Mouse (Mus musculus) neural tube, embryonic 10.5 days (tissue): ENCODE measurements around the gene Itih5.

Experiments
- DNase-seq: peaks from one replicate; pipeline ENCODE4 v3.0.0-alpha.2; 2017; ENCODE audit warnings: low spot score; ENCODE audit errors: extremely low spot score

The Itih5 gene

GRCm38 (mm10) chr2:10260109-10260508 is 106.7 kb downstream of the Itih5 start:
- no peak for DNase-seq

GRCm38 (mm10) chr2:10261337-10261736 is 108.0 kb downstream of the Itih5 start:
- no peak for DNase-seq

- no peak for DNase-seq
These were observed 109.4 kb downstream of the Itih5 start for GRCm38 (mm10) chr2:10262722-10263121.

GRCm38 (mm10) chr2:10263909-10264489 is 110.6 kb downstream of the Itih5 start:
- DNase-seq = no peak

GRCm38 (mm10) chr2:10265881-10266280 is 112.5 kb downstream of the Itih5 start:
- DNase-seq = no peak

- DNase-seq = no peak
These were observed 119.3 kb downstream of the Itih5 start for GRCm38 (mm10) chr2:10272604-10273115.

- no peak for DNase-seq
These were observed 120.2 kb downstream of the Itih5 start for GRCm38 (mm10) chr2:10273541-10274050.

GRCm38 (mm10) chr2:10276194-10276593 is 122.8 kb downstream of the Itih5 start:
- peak; percentile 54 for DNase-seq

GRCm38 (mm10) chr2:10283686-10284085 is 130.3 kb downstream of the Itih5 start:
- no peak for DNase-seq

- peak; percentile 47 for DNase-seq
These were observed 131.4 kb downstream of the Itih5 start for GRCm38 (mm10) chr2:10284636-10285270.

GRCm38 (mm10) chr2:10285975-10286374 is 132.6 kb downstream of the Itih5 start:
- DNase-seq = no peak

GRCm38 (mm10) chr2:10288142-10288831 is 134.9 kb downstream of the Itih5 start:
- DNase-seq = peak; percentile 71

- DNase-seq = no peak
These were observed 135.5 kb downstream of the Itih5 start for GRCm38 (mm10) chr2:10288881-10289280.

- DNase-seq = no peak
These were observed 136.7 kb downstream of the Itih5 start for GRCm38 (mm10) chr2:10290115-10290514.

- no peak for DNase-seq
These were observed 140.3 kb downstream of the Itih5 start for GRCm38 (mm10) chr2:10293556-10294206.

- no peak for DNase-seq
These were observed 142.5 kb downstream of the Itih5 start for GRCm38 (mm10) chr2:10295908-10296307.

- no peak for DNase-seq
These were observed 146.9 kb downstream of the Itih5 start for GRCm38 (mm10) chr2:10300244-10300643.

- peak; percentile 54 for DNase-seq
These were observed 147.4 kb downstream of the Itih5 start for GRCm38 (mm10) chr2:10300771-10301170.

GRCm38 (mm10) chr2:10301391-10301790 is 148.0 kb downstream of the Itih5 start:
- DNase-seq = no peak

GRCm38 (mm10) chr2:10301997-10302396 is 148.6 kb downstream of the Itih5 start:
- no peak for DNase-seq

- no peak for DNase-seq
These were observed 151.5 kb downstream of the Itih5 start for GRCm38 (mm10) chr2:10304911-10305310.
